Mouse (Mus musculus) B cell, adult 62 days (primary cell): ENCODE measurements around the gene Fah. TPM values are rescaled to one million over a fixed set of nuclear protein-coding genes. Genes with fewer than 3 reads are reported as not detected.

Experiments used
- total RNA-seq: library from RNA; stranded (reverse); gene quantifications from 4 replicates; pipeline ENCODE4 v1.2.4, GENCODE M21; 2023

The Fah gene
- 1.9 to 6.0 TPM (median 3.1 TPM) in 4 replicates for total RNA-seq

DNA sequence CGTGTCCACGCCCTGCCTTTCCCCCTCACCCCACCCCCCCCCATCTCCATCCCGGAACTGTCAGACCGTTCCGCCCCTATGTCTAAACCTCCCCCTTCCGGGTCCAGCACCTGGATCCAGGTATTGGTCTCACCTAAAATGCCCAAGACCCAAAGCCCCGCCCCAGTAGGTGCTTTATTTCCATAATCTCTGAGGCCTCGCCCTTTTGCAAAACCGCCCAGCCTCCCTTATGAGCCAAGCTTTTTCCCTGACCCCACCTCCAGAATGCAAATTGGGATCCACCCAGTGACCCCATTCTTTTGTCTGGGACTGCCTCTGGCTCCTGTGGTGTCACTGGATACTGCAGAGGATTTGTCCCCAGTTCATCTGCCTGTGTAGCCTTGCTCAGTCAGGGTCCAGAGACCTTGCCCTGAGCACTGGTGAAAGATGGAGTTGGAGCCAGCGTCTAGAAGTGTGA is at the start of gene Fah:
Gene Fah (minus strand): TSS at position 430 of the 457 bp plus-strand sequence.

Other genes with a start within 250 kb of the Fah start
- gene Arnt2, start 196.5 kb downstream of the Fah start, total RNA-seq = not detected in 4 replicates
- not detected in 4 replicates for gene Gm2115, start 77.8 kb downstream of the Fah start, total RNA-seq
- gene Zfand6, start 83.2 kb upstream of the Fah start, total RNA-seq = 93.0 to 116 TPM (median 97.1 TPM) in 4 replicates
- not detected in 4 replicates for gene Olfr291, start 246.8 kb upstream of the Fah start, total RNA-seq